Mouse (Mus musculus): Measurements from ENCODE around the gene Cradd.

DNA sequence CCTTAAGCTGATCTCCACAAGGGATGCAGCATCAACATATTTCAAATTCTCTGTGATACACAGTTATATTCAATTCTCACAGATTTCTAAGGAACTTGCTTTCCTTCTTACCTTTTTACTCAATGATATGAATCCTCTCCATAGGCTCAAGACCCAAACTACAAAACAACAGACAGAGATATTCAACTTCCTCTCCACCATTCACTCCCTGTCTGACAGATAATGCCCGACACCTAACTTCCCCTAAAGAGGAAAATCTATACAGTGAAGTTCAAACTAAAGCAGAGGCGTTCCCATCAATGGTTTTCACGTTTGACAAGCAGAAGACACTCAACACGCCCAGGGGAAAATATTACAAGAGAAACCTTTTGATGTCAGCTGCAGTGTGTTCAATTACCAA is 97.2 kb downstream of the Cradd start:
- no peak for TF ChIP-seq EP300 (IDR thresholded peaks at IDR 0.05)
- TF ChIP-seq CTCF (IDR thresholded peaks at IDR 0.05): no peak
